Mouse (Mus musculus): ENCODE measurements at regions not wholly inside any gene's neighbourhood (a gene's known extent, or its start where the extent isn't known, plus 50 kb on each side); places are given as distances from the start of the nearest gene placed in this dataset.

GRCm38 (mm10) chr7:138488201-138488720 is 90.7 kb upstream of the Tcerg1l start:
- TF ChIP-seq CTCF (IDR thresholded peaks at IDR 0.05; ENCODE audit: low read depth): no peak
- no peak for TF ChIP-seq EP300 (IDR thresholded peaks at IDR 0.05; ENCODE audit: low read depth)

Data from heart, postnatal 0 days (tissue).